Mouse (Mus musculus) spleen, adult 2 months (tissue): Measurements from ENCODE around the gene Gadl1.

Experiments used
- CTCF ChIP-seq: fragments of 200-500 bp; IDR thresholded peaks from 2 replicates; pipeline ENCODE4 v1.5.1; 2011; ENCODE audit warnings: mild to moderate bottlenecking, inconsistent platforms; ENCODE audit not compliant: insufficient read depth, insufficient read length, insufficient replicate concordance; ENCODE audit errors: extremely low read depth
- POLR2A ChIP-seq: fragments of 200-500 bp; IDR thresholded peaks from 2 replicates; pipeline ENCODE4 v1.6.1; 2011; ENCODE audit warnings: low read depth, low read length, inconsistent platforms

GRCm38 (mm10) chr9:116059156-116059555 lies 149.9 kb downstream of the Gadl1 start:
- TF ChIP-seq CTCF (peak; percentile 69; the same call in 1 of the 2 replicates), POLR2A (no peak)
